Mouse (Mus musculus): ENCODE data around the gene Wipf2.
"Not testable (repeated sequence)": the region's sequence is repeated elsewhere in the genome, so short reads cannot be mapped to it uniquely, and the experiment has no call there.

Wipf2 gene

GRCm38 (mm10) chr11:98930773-98931512 is 67.5 kb downstream of the Wipf2 start:
- DNase-seq (ENCODE audit: low spot score in 2 of 2), result no peak

GRCm38 (mm10) chr11:98931513-98932292 is 68.3 kb downstream of the Wipf2 start:
- peak; percentile 70 to 71 for DNase-seq (ENCODE audit: low spot score in 2 of 2)

GRCm38 (mm10) chr11:98932293-98933091 is 69.1 kb downstream of the Wipf2 start:
- DNase-seq (ENCODE audit: low spot score in 2 of 2), result peak in 1 of 2 experiments; percentile 41

GRCm38 (mm10) chr11:98933151-98933550 is 69.7 kb downstream of the Wipf2 start:
- DNase-seq (ENCODE audit: low spot score in 2 of 2), result peak; percentile 68

- not testable (repeated sequence) for DNase-seq (ENCODE audit: low spot score in 2 of 2)
Measured at GRCm38 (mm10) chr11:98933847-98934246, 70.4 kb downstream of the Wipf2 start.

GRCm38 (mm10) chr11:98934367-98934766 is 70.9 kb downstream of the Wipf2 start:
- DNase-seq (ENCODE audit: low spot score in 2 of 2), result no peak

- peak in 1 of 2 experiments; percentile 24 for DNase-seq (ENCODE audit: low spot score in 2 of 2)
Measured at GRCm38 (mm10) chr11:98935123-98935522, 71.7 kb downstream of the Wipf2 start.

- DNase-seq (ENCODE audit: low spot score in 2 of 2), result peak in 1 of 2 experiments; percentile 43
Measured at GRCm38 (mm10) chr11:98936170-98936569, 72.7 kb downstream of the Wipf2 start.

GRCm38 (mm10) chr11:98936606-98937409 is 73.4 kb downstream of the Wipf2 start:
- DNase-seq (ENCODE audit: low spot score in 2 of 2), result peak in 1 of 2 experiments; percentile 33

GRCm38 (mm10) chr11:98937410-98937913 is 74.0 kb downstream of the Wipf2 start:
- DNase-seq (ENCODE audit: low spot score in 2 of 2), result peak; percentile 85 to 90

GRCm38 (mm10) chr11:98937914-98938694 is 74.7 kb downstream of the Wipf2 start:
- DNase-seq (ENCODE audit: low spot score in 2 of 2), result peak in 1 of 2 experiments; percentile 59

- DNase-seq (ENCODE audit: low spot score in 2 of 2), result peak in 1 of 2 experiments; percentile 31
Measured at GRCm38 (mm10) chr11:98938701-98939083, 75.3 kb downstream of the Wipf2 start.

- no peak for DNase-seq (ENCODE audit: low spot score in 2 of 2)
Measured at GRCm38 (mm10) chr11:98939084-98939952, 75.9 kb downstream of the Wipf2 start.

- DNase-seq (ENCODE audit: low spot score in 2 of 2), result no peak
Measured at GRCm38 (mm10) chr11:98939953-98940641, 76.7 kb downstream of the Wipf2 start.

GRCm38 (mm10) chr11:98940776-98941175 is 77.3 kb downstream of the Wipf2 start:
- DNase-seq (ENCODE audit: low spot score in 2 of 2), result no peak

- peak; percentile 86 to 87 for DNase-seq (ENCODE audit: low spot score in 2 of 2)
Measured at GRCm38 (mm10) chr11:98941341-98941825, 77.9 kb downstream of the Wipf2 start.

- DNase-seq (ENCODE audit: low spot score in 2 of 2), result peak in 1 of 2 experiments; percentile 88
Measured at GRCm38 (mm10) chr11:98941826-98942550, 78.5 kb downstream of the Wipf2 start.

GRCm38 (mm10) chr11:98942555-98942922 is 79.1 kb downstream of the Wipf2 start:
- DNase-seq (ENCODE audit: low spot score in 2 of 2), result no peak

Data from right cerebral cortex, postnatal 10 days (tissue).